Mouse (Mus musculus): ENCODE data around the gene Ldhb.

- TF ChIP-seq POLR2A (IDR thresholded peaks at IDR 0.05; ENCODE audit: low read depth, low read length) (no peak), CTCF (IDR thresholded peaks at IDR 0.05; ENCODE audit: extremely low read depth, insufficient read length, insufficient replicate concordance, low read depth, low read length) (no peak)
These were observed 5.1 kb upstream of the Ldhb start for GRCm38 (mm10) chr6:142512902-142513301.
